Mouse (Mus musculus) adrenal gland, adult 18-20 months (tissue): ENCODE measurements at regions not wholly inside any gene's neighbourhood (a gene's known extent, or its start where the extent isn't known, plus 50 kb on each side); places are given as distances from the start of the nearest gene placed in this dataset.
A peak's percentile ranks its signal among the peaks of the same experiment; 100 is the strongest.

ENCODE experiments used
- DNase-seq, 2 experiments: peaks; one replicate each; pipeline ENCODE4 v3.0.0; 2021 to 2022; ENCODE audit warnings: low spot score in 2 of 2

DNA sequence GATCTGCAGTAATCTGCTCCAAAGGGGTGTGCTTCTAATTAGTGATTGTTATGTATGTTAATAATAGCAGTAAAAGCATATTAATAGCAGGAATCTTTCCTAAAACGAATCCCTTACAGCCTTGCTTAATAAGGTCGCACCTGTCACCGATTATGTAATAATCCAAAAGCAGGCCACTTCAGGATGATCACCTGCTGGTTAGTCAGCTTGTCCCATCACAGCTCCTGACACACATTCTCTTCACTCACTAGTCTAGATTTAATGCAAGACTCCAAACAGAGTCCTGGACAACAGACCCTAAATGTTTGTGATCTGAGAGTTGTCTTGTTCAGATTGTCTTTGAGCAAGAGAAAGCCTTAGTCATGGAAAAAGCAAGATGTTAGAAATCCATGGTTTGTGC, 85.2 kb upstream of the Kctd3 start:
- no peak for DNase-seq

DNA sequence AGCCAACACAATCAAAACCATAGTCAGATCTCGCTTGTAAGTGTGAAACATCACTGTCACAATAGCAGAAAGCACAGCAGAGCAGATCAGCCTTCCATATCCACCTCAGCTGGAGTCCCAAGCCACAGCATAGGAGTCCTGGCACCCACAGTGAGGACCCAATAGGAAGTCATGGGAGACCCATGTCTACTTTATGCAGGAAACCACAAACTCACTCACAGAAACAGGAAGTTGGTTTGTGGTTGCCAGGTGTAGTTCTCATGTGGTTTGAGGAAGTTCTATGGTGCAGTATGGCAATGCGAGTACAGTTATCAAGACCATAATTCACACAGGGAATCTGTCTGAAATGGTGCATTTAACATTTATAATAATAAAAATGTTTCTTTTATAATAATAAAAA, 77.6 kb upstream of the Kctd3 start:
- DNase-seq, result no peak

DNA sequence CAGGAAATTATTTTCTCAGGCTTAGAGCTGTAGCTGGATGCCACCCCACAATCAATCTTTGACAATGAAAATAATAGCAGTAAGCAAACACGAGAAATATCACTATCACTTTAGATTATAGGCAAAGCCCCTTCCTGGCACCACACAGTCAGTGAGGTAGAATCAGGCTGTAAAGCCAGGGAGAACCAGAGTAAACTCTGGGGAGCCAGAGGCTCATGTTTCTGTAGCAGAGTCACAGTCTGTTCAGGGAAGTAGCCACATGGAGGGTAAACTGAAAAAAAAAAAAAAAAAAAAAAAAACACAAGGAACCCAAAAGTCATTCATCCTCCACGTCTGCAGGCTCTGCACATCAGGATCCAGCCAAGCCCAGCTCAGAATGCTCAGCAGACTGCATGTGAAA, 73.6 kb upstream of the Kctd3 start:
- DNase-seq, result no peak

DNA sequence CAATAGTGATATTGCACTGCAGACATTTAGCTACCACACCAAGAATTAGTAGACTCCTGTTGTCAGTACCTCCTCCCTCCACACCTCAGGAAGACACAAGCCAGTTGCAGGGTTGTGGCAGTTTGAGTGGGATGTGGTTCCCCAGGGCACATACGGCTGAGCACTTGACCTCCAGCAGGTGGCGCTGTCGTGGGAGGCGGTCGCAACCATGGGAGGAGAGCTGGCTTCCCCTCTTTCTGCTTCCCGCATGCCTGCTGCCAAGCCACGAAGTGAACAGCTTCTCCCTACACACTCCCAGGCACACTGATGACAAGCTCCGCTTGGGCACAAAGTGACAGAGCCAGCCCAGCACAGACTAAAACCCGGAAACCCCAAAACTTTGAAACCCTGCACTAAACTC, 73.2 kb upstream of the Kctd3 start:
- peak; percentile 60 to 65 for DNase-seq

DNA sequence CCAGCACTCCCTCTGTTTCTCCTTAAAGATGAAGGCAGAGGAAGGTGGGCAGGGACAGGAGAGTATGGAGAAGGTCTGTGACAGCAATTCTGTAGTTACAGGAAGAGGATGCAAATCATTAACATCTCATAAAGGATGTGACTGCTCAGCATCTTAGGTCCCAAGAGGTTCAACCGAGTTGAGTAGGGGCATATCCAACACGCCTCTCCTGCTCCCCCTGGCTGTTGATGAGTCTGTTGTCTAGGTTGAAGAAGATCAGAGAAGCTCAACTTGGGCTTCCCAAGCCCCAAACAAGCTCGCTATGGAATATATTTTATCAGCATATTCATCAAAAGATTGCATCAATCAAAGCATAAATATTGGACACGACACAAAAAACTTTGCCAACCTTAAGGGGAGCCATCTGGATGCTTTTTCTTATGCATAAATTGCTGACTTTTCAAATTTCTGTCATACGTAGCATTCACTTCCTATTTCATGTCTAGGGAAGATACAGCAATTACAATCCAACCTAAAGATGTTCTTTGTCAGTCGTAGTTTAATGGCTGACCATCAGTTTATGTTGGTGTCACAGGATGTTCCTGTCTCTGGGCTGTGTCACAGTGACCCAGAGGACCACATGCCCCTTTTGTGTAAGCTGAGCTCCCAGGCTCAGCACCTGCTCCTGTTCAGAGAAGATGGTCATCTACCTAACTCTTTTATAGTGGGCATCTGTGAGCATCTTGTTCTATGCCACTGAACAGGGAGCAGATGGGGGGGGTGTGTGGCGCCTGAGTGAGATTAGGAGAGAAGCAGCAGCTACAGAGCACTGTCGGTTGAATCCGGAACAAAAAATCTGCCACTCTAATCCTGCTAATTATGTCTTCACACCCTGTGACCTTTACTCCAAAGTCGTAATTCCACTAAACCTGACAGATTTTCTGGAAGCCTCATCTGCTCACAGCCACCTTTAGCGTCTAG, 72.1 kb upstream of the Kctd3 start:
- DNase-seq, result no peak

DNA sequence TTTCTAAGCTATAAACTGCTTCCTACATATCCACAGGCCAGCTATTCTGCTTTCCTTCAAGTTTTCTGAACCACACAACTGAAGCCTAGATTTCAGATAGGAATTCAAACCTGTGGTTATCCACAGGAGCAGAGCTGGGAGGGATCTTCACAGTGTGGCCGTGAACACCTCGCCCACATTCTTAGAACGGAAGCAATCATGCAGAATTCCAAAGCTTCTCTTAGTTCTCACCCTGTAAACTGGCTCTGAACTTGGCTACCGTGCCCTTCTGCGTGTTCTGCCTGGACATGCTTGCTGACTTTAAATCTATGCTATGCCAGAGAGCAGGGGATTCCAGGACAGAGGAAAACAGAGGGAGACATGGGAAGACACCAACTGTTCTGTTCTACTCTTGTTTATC, 70.2 kb upstream of the Kctd3 start:
- no peak for DNase-seq

DNA sequence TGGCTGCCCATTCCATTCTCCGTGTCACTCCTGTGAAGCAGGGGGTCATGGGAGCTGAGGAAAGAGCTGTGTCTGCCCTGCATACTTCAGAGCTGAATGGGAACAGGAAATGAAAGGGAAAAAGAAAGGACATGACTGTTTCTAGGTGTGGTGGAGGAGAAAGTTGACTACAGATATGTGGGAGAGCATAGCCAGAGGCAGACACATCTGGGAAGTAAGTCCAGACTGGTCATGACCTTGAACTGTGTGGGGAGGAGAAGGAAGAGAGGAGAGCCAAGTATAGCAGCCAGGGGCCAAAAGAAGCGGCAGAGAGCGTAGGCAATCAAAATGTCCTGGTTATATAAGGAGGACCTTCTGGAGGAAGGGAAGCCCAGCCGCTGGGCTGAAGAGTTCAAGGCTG, 68.6 kb upstream of the Kctd3 start:
- no peak for DNase-seq

DNA sequence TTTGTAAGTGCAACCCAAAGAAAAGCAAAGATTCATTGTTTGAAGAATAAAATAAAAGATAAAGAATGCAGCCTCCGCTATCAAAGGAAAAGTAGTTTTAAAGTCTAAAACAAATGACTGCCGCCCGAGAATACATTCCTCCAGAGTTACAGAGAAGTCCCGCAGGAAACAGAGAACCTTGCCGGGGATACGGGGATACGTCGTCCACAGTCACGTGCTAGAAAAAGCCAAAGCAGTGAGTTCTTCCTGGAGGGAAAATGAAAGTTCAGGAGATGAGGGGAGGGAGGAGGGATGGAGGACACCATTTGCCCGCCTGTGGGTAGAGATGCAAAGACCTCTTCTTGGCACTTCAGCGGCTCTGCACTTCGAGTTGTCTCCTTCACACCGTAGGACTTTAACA, 68.0 kb upstream of the Kctd3 start:
- no peak for DNase-seq

DNA sequence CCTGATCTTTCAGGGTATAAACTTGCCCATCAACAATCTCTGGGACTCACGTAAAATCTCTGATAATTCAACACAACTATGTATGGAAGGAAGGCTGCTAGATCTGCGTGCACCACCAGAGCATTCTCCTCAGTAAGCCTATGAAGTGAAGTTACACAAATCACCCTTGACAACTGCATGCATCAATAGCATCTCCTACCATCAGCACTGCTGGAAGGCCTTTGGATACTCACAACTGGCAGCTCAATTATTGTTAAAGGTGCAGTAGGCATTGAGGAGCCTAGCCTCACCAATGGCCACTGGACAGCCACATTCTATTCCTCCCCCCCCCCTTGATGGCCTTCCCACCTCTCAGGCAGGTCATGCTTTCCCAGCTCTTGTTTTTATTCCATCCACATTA, 64.9 kb upstream of the Kctd3 start:
- no peak for DNase-seq

DNA sequence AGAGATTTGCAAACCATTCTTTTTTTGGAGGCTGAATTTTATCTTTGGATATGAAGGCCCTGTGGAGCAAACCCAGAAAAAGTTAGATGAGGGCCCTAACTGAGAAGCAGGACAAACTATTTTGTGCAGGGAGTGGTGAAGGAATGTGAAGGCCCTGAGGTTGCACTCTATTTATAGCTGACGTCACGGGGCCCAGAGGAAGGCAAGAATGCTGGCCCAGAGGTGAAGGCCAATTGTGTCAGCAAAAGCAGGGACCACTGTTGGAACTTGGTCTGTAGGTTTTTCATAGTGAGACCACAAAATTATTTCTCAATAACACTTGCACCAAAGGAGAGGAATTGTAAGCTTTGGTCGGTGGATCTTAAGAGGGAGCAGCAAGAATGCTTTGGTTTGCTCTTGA, 60.6 kb upstream of the Kctd3 start:
- no peak for DNase-seq

DNA sequence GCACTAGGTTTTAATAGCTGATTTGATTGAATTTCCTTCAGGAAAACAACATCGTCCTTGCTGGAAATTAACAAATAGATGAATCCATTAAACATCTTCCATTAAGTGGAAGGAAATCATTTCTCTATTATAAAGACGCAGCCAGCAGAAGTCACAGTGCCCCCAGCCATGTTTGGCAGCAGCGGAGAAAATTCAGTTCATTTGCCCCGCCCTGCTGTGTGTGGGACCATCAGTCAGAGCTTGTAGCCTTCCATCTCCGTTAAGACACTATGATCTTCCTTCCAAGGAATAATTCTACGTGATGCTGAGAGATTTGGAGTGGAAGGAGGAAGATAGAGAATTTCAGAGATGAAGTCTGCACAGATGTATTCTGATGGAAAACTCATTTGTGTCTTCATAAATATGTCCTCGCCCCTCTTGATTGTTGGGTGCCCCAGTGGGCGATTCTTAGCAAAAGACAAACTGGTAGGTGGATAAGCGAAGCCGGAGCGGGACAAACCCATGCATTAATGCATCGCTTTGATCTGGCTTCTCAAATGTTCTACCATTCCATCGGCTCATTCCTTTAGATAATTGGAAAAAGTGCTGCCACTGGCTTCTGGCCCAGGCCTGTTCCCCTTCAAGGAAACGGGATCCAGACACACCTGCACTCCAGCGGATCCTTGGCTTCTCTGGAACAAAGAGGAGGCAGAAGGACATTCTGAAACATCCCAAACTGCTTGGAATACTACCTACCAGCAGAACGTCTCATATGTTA, 59.7 kb upstream of the Kctd3 start:
- DNase-seq, result no peak

DNA sequence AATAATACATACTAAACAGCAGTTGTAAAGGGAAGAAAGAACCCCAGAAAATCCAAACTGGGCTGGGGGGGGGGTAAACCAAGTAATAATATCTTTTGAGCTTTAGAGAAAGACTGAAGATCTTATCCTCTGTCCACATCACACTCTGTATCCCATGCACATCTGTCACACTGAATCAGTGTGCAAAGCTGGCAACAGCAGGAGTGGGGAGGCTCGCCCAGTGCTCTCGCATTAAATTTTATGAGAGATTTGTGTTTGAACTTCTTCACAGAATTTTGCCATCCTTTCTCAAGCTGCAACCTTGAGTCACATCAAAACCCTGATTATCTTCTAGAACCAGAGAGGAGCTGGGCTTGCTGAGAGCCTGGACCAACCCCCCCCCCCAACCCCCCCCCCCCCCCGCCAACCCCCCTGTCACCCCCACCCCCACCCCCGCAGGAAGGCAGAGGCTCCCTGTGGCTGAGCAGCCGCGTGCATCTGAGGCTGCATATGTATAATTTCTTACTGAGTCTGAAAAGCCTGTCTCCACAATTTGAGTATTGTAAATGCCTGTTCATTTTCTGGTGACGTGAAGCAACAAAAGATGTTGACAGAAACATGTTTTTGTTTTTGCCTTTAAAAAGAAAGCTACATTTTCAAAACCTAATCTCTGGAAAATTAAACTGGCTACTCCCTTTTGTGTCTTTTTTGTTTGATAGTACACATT, 59.0 kb upstream of the Kctd3 start:
- no peak for DNase-seq

DNA sequence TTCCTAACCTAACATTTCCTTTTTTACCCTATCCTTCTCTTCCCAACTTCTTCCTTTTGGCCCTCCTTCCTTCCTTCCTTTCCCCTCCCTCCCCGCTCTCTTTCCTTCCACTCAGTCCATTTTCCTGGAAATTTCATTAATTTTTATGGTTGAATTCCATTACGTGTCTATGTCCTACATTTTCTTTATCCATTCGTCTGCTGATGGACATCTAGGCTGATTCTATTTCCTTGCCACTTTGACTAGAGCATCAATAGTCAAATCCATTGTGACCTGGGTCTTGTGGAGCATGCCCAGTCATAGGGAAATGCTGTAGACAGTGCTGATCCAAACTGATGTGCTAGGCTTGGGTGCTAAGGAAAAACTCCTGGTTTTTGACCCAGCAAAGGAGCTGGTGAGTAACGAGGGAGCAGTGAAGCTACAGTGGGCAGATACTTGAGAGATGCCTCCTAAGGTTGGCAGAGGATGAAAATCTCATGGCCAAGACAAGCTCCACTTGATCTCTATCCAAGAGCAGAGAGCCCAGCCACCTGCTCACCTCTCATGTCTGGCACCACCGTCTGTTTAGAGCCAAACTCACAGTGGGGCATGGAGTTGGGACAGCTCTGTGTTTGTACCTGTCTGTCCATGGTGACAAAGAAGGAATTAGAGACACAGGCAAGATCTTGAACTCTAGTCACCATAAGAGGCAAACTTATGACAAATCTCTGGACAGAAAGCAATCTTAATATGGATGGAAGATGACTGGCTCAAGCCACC, 57.7 kb upstream of the Kctd3 start:
- no peak for DNase-seq

DNA sequence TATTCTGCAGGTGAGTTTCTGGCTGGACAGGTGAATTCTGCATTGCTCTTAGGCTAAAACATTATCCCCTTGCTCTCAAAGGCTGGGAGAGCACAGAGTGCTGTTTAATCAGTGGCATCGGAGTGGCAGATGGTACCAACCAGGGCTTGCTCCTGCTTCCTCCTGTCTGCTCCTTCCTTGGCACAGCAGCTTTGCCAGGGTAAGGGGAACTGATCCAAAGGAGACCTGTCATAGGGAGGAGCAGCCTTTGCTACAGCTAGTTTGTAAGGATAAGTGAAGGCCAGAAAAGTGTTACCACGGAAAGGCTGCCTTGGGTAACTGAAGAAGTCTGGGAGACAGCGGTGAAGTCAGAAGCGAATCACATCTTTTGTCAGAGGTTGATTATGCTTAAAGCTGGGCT, 57.0 kb upstream of the Kctd3 start:
- no peak for DNase-seq

DNA sequence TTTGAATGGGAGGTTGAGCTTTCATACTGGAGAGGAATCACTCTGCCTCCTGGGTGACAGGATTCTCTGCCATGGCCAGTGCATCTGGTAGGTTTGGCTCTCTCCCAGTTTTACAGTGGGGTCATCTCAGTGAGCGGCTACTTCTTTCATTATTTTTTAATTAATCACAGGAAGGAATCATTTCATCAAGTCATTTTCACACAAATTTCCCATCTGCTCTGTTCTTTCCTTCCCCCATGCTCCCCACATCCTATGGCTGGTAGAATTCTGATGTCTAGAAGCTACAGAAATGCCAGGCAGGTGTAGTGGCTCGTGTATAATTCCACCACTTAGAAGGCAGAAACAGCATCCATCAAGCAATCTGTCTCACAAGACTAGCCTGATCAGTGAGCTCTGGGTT, 56.1 kb upstream of the Kctd3 start:
- no peak for DNase-seq

DNA sequence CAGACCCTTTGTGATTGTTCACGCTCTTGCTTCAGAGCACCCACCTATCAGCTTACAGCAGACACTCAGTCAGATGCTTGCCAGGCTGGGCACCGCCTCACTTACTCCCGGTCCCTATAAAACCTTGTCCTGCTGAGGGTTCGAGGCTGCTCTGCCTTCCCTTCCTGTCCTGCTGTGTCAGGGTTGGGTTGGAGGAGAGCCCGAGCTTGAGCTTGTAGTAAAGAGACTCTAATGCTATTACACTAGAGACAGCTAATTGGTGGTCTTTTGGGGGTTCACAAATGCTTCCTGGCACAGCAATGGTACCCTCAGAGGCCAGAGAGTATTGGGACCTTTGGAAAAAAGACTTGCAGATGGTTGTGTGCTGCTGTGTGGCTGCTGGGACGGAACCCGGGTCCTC, 55.6 kb upstream of the Kctd3 start:
- no peak for DNase-seq
